Mouse (Mus musculus) midbrain, embryonic 12.5 days (tissue): Measurements from ENCODE around the gene Usp1. TPM values are rescaled to one million over a fixed set of nuclear protein-coding genes. Genes with fewer than 3 reads are reported as not detected.
"Not testable (repeated sequence)": the region's sequence is repeated elsewhere in the genome, so short reads cannot be mapped to it uniquely, and the experiment has no call there.

Experiments used
- ATAC-seq: fragments of 200-750 bp; cut with Nextera tagmentation; 2 replicates; pipeline ENCODE4 v1.8.0; 2017; ENCODE audit warnings: low read depth, moderate TSS enrichment, moderate library complexity; ENCODE audit not compliant: low FRiP score
- H3K27ac ChIP-seq: fragments of 300-500 bp; sonication (generic); replicated peaks from 2 replicates; pipeline ENCODE4 v1.5.1; 2016; ENCODE audit warnings: mild to moderate bottlenecking
- H3K27me3 ChIP-seq: fragments of 300-500 bp; sonication (generic); 2 replicates; pipeline ENCODE4 v1.6.1; 2016; ENCODE audit warnings: mild to moderate bottlenecking
- H3K36me3 ChIP-seq: fragments of 300-500 bp; sonication (generic); 2 replicates; pipeline ENCODE4 v1.6.1; 2016
- H3K4me1 ChIP-seq: fragments of 300-500 bp; sonication (generic); 2 replicates; pipeline ENCODE4 v1.6.1; 2016
- H3K4me2 ChIP-seq: fragments of 300-500 bp; sonication (generic); replicated peaks from 2 replicates; pipeline ENCODE4 v1.6.1; 2016; ENCODE audit warnings: mild to moderate bottlenecking, moderate library complexity
- H3K4me3 ChIP-seq: fragments of 300-500 bp; sonication (generic); 2 replicates; pipeline ENCODE4 v1.5.1; 2016; ENCODE audit warnings: mild to moderate bottlenecking
- H3K9ac ChIP-seq: fragments of 300-500 bp; sonication (generic); replicated peaks from 2 replicates; pipeline ENCODE4 v1.6.1; 2016; ENCODE audit warnings: mild to moderate bottlenecking, moderate library complexity
- H3K9me3 ChIP-seq: fragments of 300-500 bp; sonication (generic); 2 replicates; pipeline ENCODE4 v1.6.1; 2016; ENCODE audit warnings: mild to moderate bottlenecking
- WGBS: fragments of 180-500 bp; shearing (Covaris S2); methylation state at CpG from one replicate; pipeline ENCODE4 v1.1.7; 2016; 5-methylcytosine and 5-hydroxymethylcytosine counted together
- polyA plus RNA-seq: library from polyadenylated mRNA; unstranded; fragments of >200 nt; fragmentation: Nextera tagmentation; extraction: Ambion mirVana; gene quantifications from 2 replicates; pipeline ENCODE4 v1.2.1, GENCODE M21; 2016

The Usp1 gene
- polyA plus RNA-seq, 1 experiment from 2014 or later = 126 TPM

GRCm38 (mm10) chr4:98925250-98925781 lies 1.7 kb downstream of the Usp1 start:
- Histone ChIP-seq H3K4me2 (peak overlapping the region; percentile 79), H3K9ac (peak overlapping the region; percentile 93), H3K4me1 (peaks cover 19% of the 10 kb centered on the region), H3K27me3 (no peaks in the 10 kb centered on the region), H3K9me3 (no peaks in the 10 kb centered on the region), H3K36me3 (peaks cover 5% of the 10 kb centered on the region; the same call in 1 of the 2 replicates), H3K4me3 (peak overlapping the region; percentile 90), H3K27ac (no peak overlapping the region)
- ATAC-seq = no peak
- 30% methylated on average over 6 of the region's 6 CpGs for WGBS

GRCm38 (mm10) chr4:98936036-98936435 lies 12.4 kb downstream of the Usp1 start:
- H3K4me2 ChIP-seq = no peak overlapping the region
- WGBS = 92% methylated on average over 6 of the region's 6 CpGs
- H3K4me3 ChIP-seq = no peak overlapping the region
- H3K27me3 ChIP-seq = no peaks in the 10 kb centered on the region
- H3K36me3 ChIP-seq = peaks cover 64% of the 10 kb centered on the region
- ATAC-seq = no peak
- no peaks in the 10 kb centered on the region for H3K9me3 ChIP-seq
- no peak overlapping the region for H3K27ac ChIP-seq
- no peak overlapping the region for H3K9ac ChIP-seq
- no peaks in the 10 kb centered on the region for H3K4me1 ChIP-seq

GRCm38 (mm10) chr4:98938210-98938609 lies 14.6 kb downstream of the Usp1 start:
- not testable (repeated sequence) for H3K9me3 ChIP-seq, H3K27ac ChIP-seq, H3K27me3 ChIP-seq, H3K4me2 ChIP-seq, H3K4me1 ChIP-seq, ATAC-seq, H3K4me3 ChIP-seq, H3K9ac ChIP-seq
- H3K36me3 ChIP-seq = peaks cover 59% of the 10 kb centered on the region
- WGBS = 94% methylated on average over 6 of the region's 6 CpGs

DNA sequence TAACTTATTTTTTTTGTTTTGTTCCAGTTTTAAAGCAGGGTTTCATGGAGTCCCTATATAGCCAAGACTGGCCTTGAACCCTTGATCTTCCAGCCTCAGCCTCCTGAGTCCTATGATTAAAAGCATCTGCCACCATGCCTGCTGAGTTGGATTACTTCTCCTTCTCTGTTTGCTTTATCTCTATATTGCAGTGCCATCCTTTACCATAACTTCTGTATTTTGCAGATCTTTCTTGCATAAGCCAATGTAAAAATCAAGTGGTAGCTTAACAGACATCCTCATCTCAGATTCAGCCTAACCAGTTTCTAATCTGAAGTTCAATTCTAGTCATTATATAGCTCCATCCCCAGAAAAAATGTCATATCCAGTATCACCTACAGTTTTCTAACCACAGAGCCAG lies 27.0 kb downstream of the Usp1 start:
- Histone ChIP-seq H3K4me1 (no peaks in the 10 kb centered on the region), H3K27me3 (no peaks in the 10 kb centered on the region), H3K9ac (no peak overlapping the region)

DNA sequence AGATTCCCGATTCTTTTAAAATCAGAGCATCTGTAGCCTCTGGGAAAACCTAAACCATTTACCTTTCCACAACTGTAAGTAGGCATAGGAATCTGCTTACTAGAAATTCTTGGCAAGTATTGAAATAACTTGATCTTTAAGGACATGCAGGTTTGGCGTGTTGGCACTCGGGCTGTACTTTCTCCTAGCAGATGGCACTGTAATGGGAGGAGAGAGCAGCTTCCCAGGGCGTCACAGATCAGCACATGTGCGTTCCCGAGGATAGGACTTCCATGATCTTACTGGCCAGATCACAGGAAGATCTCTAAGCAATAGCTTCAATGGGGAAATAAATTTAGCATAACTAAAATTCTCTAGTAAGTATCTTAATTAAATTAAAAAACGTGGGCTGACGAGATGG lies 32.4 kb downstream of the Usp1 start:
- Histone ChIP-seq H3K27me3 (no peaks in the 10 kb centered on the region), H3K27ac (no peak overlapping the region), H3K4me3 (no peak overlapping the region), H3K36me3 (peaks cover 56% of the 10 kb centered on the region), H3K9ac (no peak overlapping the region), H3K9me3 (no peaks in the 10 kb centered on the region), H3K4me2 (no peak overlapping the region), H3K4me1 (no peaks in the 10 kb centered on the region)
- ATAC-seq = no peak
- WGBS = 94% methylated on average over 8 of the region's 8 CpGs

More for the DNA sequence above, 27.0 kb downstream of the Usp1 start:
- no peak overlapping the region for H3K4me3 ChIP-seq
- H3K27ac ChIP-seq = no peak overlapping the region
- H3K9me3 ChIP-seq = no peaks in the 10 kb centered on the region
- H3K4me2 ChIP-seq = no peak overlapping the region
- peaks cover 30% of the 10 kb centered on the region for H3K36me3 ChIP-seq
- ATAC-seq = no peak

DNA sequence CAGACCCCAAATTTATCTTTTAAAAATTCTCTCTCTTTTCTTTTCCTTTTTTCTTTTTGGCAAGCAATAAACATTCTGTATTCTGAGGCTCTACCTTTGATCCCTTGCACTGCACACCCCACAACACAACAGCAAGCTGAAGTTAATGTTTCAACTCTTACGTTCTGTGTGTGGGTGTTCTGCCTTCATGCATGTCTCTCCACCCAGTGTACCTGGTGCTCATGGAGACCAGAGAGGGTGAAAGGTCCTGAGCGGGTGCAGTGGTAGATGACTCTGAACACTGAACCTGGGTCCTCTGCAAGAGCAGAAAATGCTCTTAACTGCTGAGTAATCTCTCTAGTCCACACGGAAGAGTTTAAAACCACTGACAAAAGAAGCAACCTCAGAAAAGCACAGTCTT lies 36.6 kb downstream of the Usp1 start:
- no peaks in the 10 kb centered on the region for H3K27me3 ChIP-seq
- H3K27ac ChIP-seq = no peak overlapping the region
- H3K9me3 ChIP-seq = no peaks in the 10 kb centered on the region
- H3K9ac ChIP-seq = no peak overlapping the region
- H3K4me3 ChIP-seq = no peak overlapping the region
- no peak for ATAC-seq
- 89% methylated on average over 3 of the region's 3 CpGs for WGBS
- H3K4me1 ChIP-seq = no peaks in the 10 kb centered on the region
- peaks cover 58% of the 10 kb centered on the region for H3K36me3 ChIP-seq
- H3K4me2 ChIP-seq = no peak overlapping the region

DNA sequence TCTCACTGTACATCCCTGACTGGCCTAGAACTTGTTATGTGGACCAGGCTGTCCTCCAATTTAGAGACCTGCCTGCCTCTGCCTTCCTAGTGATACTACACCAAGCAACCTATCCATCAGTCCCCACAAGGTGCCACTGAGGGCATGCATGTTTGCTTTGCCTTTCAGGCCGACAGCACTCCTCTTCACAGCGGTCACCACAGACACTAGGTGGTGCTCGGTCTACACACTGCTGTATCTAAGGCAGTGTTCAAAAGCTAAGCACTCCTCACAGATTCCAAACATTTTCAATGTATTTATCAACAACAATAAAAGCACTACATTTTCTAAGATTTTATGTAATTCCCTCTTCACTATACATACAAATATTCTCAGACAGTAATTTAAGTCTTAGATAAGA lies 46.3 kb downstream of the Usp1 start:
- H3K9me3 ChIP-seq = no peaks in the 10 kb centered on the region
- no peak overlapping the region for H3K9ac ChIP-seq
- no peaks in the 10 kb centered on the region for H3K27me3 ChIP-seq
- WGBS = 88% methylated on average over 3 of the region's 3 CpGs
- no peak overlapping the region for H3K4me3 ChIP-seq
- H3K4me1 ChIP-seq = no peaks in the 10 kb centered on the region
- no peak overlapping the region for H3K27ac ChIP-seq
- ATAC-seq = no peak
- H3K36me3 ChIP-seq = peaks cover 80% of the 10 kb centered on the region
- H3K4me2 ChIP-seq = no peak overlapping the region

- no peak overlapping the region for H3K4me2 ChIP-seq
- peaks cover 59% of the 10 kb centered on the region for H3K36me3 ChIP-seq
- H3K4me3 ChIP-seq = no peak overlapping the region
- no peaks in the 10 kb centered on the region for H3K27me3 ChIP-seq
- no peak overlapping the region for H3K9ac ChIP-seq
- no peaks in the 10 kb centered on the region for H3K9me3 ChIP-seq
- no peak for ATAC-seq
- WGBS = 57% methylated on average over 8 of the region's 8 CpGs
- H3K4me1 ChIP-seq = no peaks in the 10 kb centered on the region
- H3K27ac ChIP-seq = no peak overlapping the region
Observed at GRCm38 (mm10) chr4:98975741-98976140, 52.1 kb downstream of the Usp1 start.

- not testable (repeated sequence) for H3K9me3 ChIP-seq, H3K4me2 ChIP-seq, H3K4me3 ChIP-seq, H3K27me3 ChIP-seq, H3K4me1 ChIP-seq, H3K9ac ChIP-seq, H3K27ac ChIP-seq, ATAC-seq
- peaks cover 45% of the 10 kb centered on the region for H3K36me3 ChIP-seq
- 94% methylated on average over 2 of the region's 2 CpGs for WGBS
Observed at GRCm38 (mm10) chr4:98978288-98978687, 54.7 kb downstream of the Usp1 start.

- WGBS = 94% methylated on average over 2 of the region's 2 CpGs
- H3K36me3 ChIP-seq = peaks cover 45% of the 10 kb centered on the region
- H3K4me2 ChIP-seq = no peak overlapping the region
- no peaks in the 10 kb centered on the region for H3K27me3 ChIP-seq
- no peaks in the 10 kb centered on the region for H3K4me1 ChIP-seq
- H3K9ac ChIP-seq = no peak overlapping the region
- no peak for ATAC-seq
- H3K27ac ChIP-seq = no peak overlapping the region
- no peak overlapping the region for H3K4me3 ChIP-seq
- no peaks in the 10 kb centered on the region for H3K9me3 ChIP-seq
Observed at GRCm38 (mm10) chr4:98978693-98979092, 55.1 kb downstream of the Usp1 start.

DNA sequence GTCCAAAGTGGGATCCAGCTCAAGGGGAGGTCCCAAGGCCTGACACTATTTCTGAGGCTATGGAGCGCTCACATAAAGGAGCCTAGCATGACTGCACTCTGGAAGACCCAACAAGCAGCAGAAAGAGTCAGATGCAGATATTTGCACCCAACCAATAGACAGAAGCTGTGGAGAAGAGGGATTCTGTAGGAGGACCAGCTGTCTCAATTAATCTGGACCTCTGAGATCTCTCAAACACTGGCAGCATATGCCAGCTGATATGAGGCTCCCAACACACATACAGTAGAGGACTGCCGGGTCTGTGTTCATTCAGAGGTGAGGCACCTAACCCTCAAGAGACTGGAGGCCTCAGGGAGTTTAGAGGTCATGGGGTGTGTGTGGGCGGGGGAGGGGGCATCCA lies 56.4 kb downstream of the Usp1 start:
- not testable (repeated sequence) for H3K4me1 ChIP-seq, H3K27ac ChIP-seq, H3K4me2 ChIP-seq, H3K9ac ChIP-seq, ATAC-seq, H3K27me3 ChIP-seq, H3K9me3 ChIP-seq, H3K4me3 ChIP-seq
- peaks cover 52% of the 10 kb centered on the region for H3K36me3 ChIP-seq
- WGBS = 89% methylated on average over 3 of the region's 3 CpGs

DNA sequence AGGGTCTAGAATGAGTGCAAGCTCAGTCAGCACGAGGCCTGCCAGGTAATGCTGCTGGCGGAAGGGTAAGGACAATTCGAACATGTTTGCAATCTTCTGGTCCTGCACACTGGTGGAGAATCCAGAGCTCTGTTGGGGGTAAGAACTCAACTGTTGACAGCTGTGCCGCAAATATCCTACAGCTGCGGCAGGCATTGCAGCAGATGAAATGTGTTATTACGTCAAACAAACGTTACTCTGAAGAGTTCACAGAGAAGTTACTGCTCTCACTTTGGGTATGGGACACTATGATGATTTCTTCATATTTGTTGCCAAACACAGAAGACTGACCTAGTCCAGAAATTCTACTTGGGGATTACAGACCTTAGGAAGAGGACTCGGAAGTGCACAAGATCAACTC lies 61.1 kb downstream of the Usp1 start:
- H3K4me1 ChIP-seq = no peaks in the 10 kb centered on the region
- H3K27ac ChIP-seq = no peak overlapping the region
- 90% methylated on average over 8 of the region's 8 CpGs for WGBS
- ATAC-seq = no peak
- H3K4me2 ChIP-seq = no peak overlapping the region
- H3K4me3 ChIP-seq = no peak overlapping the region
- H3K9ac ChIP-seq = no peak overlapping the region
- no peaks in the 10 kb centered on the region for H3K27me3 ChIP-seq
- H3K36me3 ChIP-seq = peaks cover 57% of the 10 kb centered on the region
- no peaks in the 10 kb centered on the region for H3K9me3 ChIP-seq
